Mouse (Mus musculus): Measurements from ENCODE around the gene Gm49510. TPM values are rescaled to one million over a fixed set of nuclear protein-coding genes. Genes with fewer than 3 reads are reported as not detected.

Gm49510 gene
- polyA plus RNA-seq (2015; fragmentation: Nextera tagmentation; extraction: Ambion mirVana): not detected in 2 replicates

DNA sequence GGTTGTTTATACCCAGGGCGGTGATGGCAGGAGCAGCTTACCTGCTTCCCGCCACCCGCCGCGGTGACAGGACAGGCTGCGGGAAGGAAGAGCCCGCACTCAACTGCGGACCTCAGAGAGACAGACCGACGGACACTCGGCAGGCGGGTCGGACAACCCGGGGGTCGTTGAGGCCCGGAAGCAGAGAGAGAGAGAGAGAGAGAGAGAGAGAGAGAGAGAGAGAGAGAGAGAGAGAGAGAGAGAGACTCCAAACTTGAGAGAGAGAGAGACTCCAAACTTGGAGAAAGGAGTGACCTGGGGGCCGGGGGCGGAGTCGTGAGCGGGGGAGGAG is at the start of gene Gm49510:
Gm49510 (plus strand) TSS at position 259 of the 331 bp plus-strand sequence.

DNA sequence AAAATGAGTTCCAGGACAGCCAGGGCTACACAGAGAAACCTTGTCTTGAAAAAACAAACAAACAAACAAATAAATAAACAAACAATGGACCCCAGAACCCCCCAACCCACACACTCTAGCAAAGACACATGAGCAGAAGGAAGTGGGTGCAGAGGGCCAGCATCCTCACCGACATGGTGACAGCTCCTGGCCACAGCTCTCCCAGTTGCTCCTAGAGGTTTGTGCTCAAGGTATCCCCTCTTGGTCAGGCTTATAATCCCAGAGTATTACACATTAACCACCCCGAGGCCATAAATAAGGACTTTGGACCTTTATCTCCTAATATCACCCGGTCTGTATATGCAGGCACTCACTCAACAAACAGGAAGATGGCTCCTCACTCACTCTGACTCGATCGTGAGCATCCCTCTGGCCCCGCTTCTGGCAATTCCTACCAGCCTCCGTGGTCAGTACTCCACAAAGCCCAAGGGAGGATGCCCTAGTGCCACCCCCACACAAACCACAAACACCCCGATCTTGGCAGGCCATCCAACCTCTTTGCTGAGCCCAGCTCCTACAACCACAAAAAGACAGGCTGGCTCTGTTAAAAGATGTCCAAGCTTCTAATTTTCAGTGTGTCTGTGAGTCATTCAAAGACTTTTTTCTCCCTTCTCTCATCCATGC is 44.0 kb upstream of the Gm49510 start, which contains the start of gene Lgals2:
Lgals2 (minus strand) TSS at position 227 of the 663 bp plus-strand sequence.

DNA sequence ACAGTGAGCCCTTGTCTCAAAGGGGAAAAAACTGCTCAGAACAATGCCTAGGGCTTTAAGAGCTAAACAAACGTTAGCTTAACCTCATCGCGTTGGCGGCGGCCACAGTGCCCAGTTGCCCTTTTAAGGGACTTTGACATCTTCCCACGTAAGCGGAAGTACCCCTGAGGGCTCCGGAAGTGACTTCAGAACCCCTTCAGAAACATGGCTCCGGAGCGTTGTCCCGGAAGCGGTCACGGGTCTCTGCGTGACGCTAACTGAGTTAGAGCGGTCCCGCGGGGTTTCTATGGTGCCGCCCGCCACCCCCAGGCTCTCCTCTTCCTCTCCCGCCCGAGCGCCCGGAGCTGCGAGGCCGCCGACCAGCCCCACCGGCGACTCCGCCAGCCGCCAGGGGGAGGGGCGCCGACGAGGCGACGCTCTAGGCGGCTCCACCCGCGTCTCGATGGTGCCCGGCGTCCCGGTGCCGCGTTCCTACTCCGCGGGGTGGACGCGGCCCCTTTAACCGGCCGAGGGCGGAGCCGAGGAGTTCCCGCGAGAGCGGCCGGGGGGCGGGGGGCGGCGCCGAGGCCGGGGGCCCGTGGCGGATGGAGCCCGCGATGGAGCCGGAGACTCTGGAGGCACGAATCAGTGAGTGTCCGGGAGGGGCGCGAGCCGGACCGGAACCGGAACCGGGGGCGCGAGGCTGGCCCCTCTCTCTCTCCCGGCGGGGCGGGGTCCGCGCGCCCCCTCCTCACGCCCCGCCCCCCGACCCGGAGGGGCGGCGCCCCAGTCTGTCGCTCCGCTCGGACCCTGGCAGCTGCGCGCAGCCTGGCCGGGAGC is 22.3 kb upstream of the Gm49510 start, which contains the start of gene Gga1:
Gga1 (plus strand) TSS at position 200 of the 819 bp plus-strand sequence.

GRCm38 (mm10) chr15:78899740-78900584 is 495 bp downstream of the Gm49510 start, which contains the start of gene Sh3bp1:
Gene Sh3bp1 (plus strand): TSS chr15:78899768.

GRCm38 (mm10) chr15:78913632-78914090 is 14.2 kb downstream of the Gm49510 start, which contains the start of gene Pdxp:
Gene Pdxp (plus strand): TSS chr15:78913919.

DNA sequence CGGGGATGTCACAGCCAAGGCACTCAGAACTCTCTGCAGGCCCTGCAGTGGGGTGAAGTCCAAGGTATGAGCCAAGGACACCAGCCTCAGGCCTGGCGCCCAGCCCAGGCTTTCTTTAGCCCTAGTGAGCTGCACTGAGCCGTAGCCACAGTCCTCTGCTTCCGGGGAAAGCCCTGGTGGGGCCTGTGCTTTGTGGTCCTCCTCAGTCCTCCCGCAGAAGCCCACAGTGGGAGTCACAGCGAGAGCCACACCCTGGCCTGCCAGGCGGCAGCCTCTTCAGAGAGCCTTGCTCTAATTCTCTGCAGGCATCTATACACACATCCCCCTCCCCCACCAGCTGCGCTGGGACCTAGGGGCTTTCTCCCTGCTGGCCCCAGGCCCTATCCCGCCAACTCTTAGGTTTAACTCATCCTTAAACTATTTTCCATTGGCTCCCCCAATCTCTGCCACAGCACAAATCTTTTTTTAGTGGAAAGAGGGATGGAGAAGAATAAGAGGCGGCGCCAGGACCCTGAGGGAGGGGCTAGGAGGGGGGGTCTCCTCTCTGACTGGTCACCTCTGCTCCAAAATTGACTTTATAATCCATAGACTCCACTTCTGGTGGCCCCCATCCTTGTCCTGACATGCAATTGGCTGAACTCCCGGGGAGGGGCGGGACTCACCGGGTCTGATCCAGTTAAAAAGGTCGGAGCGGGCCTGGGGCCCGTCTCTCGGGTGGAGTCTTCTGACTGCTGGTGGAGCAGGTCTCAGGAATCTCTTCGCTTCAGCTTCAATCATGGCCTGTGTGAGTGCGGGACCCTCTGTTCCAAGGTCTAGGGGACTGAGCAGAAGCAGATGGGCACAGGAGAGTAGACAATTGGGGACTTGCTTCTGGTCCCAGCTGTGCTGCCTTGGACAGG is 26.8 kb downstream of the Gm49510 start, which contains the start of gene Lgals1:
Lgals1 (plus strand) TSS at position 705 of the 899 bp plus-strand sequence.

DNA sequence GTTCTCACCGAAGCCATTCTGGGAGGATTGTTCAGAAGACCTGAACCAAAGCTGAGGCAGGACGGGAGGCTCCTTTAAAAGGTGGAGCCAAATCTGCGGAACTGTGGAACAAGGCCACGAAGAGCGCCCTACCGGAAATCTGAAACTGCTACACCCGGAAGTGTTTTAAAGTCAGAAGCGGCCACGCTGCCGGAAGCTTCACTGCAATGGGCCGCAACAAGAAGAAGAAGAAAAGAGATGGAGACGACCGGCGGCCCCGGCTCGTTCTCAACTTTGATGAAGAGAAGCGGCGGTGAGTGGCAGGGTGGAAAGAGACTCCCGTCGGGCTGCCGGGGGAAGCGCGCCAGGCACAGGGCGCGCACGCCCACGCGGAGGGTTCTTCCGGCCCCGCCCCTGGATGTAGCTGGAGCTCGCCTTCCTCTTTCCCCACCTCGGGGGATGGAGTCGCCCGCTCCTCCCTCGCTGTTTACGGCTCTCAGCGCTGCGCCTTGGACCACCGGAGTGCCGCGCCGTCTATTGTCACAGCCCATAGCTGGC is 35.4 kb downstream of the Gm49510 start, which contains the start of gene Nol12:
Nol12 (plus strand) TSS at position 150 of the 537 bp plus-strand sequence.

DNA sequence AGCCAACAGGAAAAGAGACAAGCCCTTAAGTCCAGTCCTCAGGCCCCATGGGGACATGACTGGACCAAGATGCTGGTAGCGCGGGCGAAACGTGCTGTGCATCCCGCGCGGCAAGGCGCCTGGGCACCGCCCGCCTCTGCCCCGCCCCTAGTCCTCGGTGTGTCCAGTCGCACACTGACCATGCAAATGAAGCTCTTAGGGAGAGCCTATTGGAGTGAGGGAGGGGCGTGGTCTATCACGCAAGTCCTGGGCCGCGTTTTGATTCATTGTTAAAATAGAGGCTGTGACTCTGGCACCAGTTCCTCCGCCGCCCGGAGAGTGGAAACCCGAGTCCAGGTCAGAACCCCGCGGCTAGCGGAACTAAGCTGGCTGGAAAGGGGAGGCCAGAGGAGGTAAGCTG is 48.2 kb downstream of the Gm49510 start, which contains the start of gene Triobp:
Triobp (plus strand) TSS at position 68 of the 400 bp plus-strand sequence.

Small RNA genes within 50 kb of the gene (microRNA-seq; reads per million reads assigned to microRNA genes)
- gene Mir6955: 0.21 to 0.51 reads per million in 2 experiments

Other genes starting within 250 kb of the Gm49510 start
- gene Elfn2, start 180.9 kb upstream of the Gm49510 start, polyA plus RNA-seq (2015; fragmentation: Nextera tagmentation; extraction: Ambion mirVana): 0.03 and 0.17 TPM in 2 replicates
- gene Mfng, start 126.2 kb upstream of the Gm49510 start, polyA plus RNA-seq (2015; fragmentation: Nextera tagmentation; extraction: Ambion mirVana): 10.2 and 21.9 TPM in 2 replicates
- gene Card10, start 96.6 kb upstream of the Gm49510 start, polyA plus RNA-seq (2015; fragmentation: Nextera tagmentation; extraction: Ambion mirVana): 2.7 and 3.5 TPM in 2 replicates
- gene Cdc42ep1, start 57.0 kb upstream of the Gm49510 start, polyA plus RNA-seq (2015; fragmentation: Nextera tagmentation; extraction: Ambion mirVana): 26.5 and 33.4 TPM in 2 replicates
- not detected in 2 replicates for gene Lgals2, start 44.1 kb upstream of the Gm49510 start, polyA plus RNA-seq (2015; fragmentation: Nextera tagmentation; extraction: Ambion mirVana)
- gene Gga1, start 22.5 kb upstream of the Gm49510 start, polyA plus RNA-seq (2015; fragmentation: Nextera tagmentation; extraction: Ambion mirVana): 29.6 and 33.1 TPM in 2 replicates
- 8.8 and 10.3 TPM in 2 replicates for gene Sh3bp1, start 101 bp downstream of the Gm49510 start, polyA plus RNA-seq (2015; fragmentation: Nextera tagmentation; extraction: Ambion mirVana)
- gene Pdxp, start 14.3 kb downstream of the Gm49510 start, polyA plus RNA-seq (2015; fragmentation: Nextera tagmentation; extraction: Ambion mirVana): 13.7 and 14.5 TPM in 2 replicates
- gene Lgals1, start 27.1 kb downstream of the Gm49510 start, polyA plus RNA-seq (2015; fragmentation: Nextera tagmentation; extraction: Ambion mirVana): 2,196 and 2,520 TPM in 2 replicates
- 30.9 and 35.5 TPM in 2 replicates for gene Nol12, start 35.3 kb downstream of the Gm49510 start, polyA plus RNA-seq (2015; fragmentation: Nextera tagmentation; extraction: Ambion mirVana)
- 37.2 and 41.4 TPM in 2 replicates for gene Triobp, start 48.1 kb downstream of the Gm49510 start, polyA plus RNA-seq (2015; fragmentation: Nextera tagmentation; extraction: Ambion mirVana)
- gene H1f0, start 128.8 kb downstream of the Gm49510 start, polyA plus RNA-seq (2015; fragmentation: Nextera tagmentation; extraction: Ambion mirVana): 280 and 283 TPM in 2 replicates
- 0.21 TPM in 1 of 2 replicates, not detected in the other for gene Galr3, start 142.2 kb downstream of the Gm49510 start, polyA plus RNA-seq (2015; fragmentation: Nextera tagmentation; extraction: Ambion mirVana)
- gene Ankrd54, start 163.2 kb downstream of the Gm49510 start, polyA plus RNA-seq (2015; fragmentation: Nextera tagmentation; extraction: Ambion mirVana): 15.2 and 17.9 TPM in 2 replicates
- gene Eif3l, start 175.5 kb downstream of the Gm49510 start, polyA plus RNA-seq (2015; fragmentation: Nextera tagmentation; extraction: Ambion mirVana): 116 and 132 TPM in 2 replicates
- gene Micall1, start 209.2 kb downstream of the Gm49510 start, polyA plus RNA-seq (2015; fragmentation: Nextera tagmentation; extraction: Ambion mirVana): 9.3 and 9.6 TPM in 2 replicates
- 219 and 228 TPM in 2 replicates for gene Polr2f, start 241.3 kb downstream of the Gm49510 start, polyA plus RNA-seq (2015; fragmentation: Nextera tagmentation; extraction: Ambion mirVana)
- gene 1700088E04Rik, start 241.6 kb downstream of the Gm49510 start, polyA plus RNA-seq (2015; fragmentation: Nextera tagmentation; extraction: Ambion mirVana): 4.1 and 4.4 TPM in 2 replicates